Mouse (Mus musculus): ENCODE measurements around the gene Prpf4. TPM values are rescaled to one million over a fixed set of nuclear protein-coding genes. Genes with fewer than 3 reads are reported as not detected.
A peak's percentile ranks its signal among the peaks of the same experiment; 100 is the strongest.

Gene Prpf4
- total RNA-seq, 1 experiment = 32.6 TPM

DNA sequence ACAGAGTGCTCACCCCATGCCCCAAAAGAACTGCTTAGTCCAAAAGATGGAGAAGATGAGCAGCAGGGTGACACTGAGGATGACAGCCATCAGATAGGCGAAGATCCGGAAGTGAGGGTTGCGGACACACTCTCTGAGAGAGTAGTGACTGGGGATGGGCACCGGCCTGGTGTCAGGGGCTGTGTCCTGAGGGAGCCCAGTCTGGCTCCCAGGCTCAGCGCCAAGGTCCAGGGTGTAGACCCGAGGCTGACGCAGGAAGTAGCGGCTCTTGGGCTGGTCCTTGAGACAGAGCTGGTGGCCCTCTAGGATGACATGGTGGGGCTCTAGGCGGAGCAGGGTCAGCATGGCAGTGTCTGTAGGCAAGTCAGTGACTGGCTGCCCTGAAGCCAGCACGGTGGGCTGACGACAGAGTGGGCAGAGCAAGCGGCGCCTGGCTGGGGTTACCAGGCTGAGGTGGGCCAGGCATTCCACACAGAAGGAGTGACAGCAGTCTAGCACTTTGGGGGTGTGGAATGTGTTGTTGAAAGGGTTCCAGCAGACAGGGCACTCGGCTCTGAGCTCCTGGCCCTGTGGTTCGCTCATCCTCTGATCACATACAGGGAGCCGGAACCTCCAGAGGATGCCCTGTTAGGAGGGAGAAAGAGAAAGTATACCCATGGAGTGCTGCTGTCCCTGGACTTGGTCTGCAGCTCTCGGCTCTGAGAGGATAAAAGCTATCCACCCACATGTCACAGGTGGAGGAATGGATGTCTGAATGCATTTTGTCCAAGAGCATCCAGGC lies 19.6 kb downstream of the Prpf4 start:
- Histone ChIP-seq H3K36me3 (ENCODE audit: control insufficient read depth, insufficient read depth, low read length, poor library complexity, severe bottlenecking) (peaks cover 17% of the 10 kb centered on the region), H3K27ac (ENCODE audit: insufficient read depth, low read depth, low read length, poor library complexity, severe bottlenecking) (no peak overlapping the region), H3K9ac (ENCODE audit: insufficient read depth, low read depth, low read length, poor library complexity, severe bottlenecking) (no peak overlapping the region), H3K4me3 (ENCODE audit: insufficient read depth in 1 of 2, low read depth in 1 of 2, low read length in 2 of 2, poor library complexity in 1 of 2, severe bottlenecking in 1 of 2) (peak overlapping the region in 1 of 2 experiments; percentile 35; a peak in 1 of 4 replicates), H3K4me1 (ENCODE audit: control insufficient read depth in 2 of 2, insufficient read depth in 2 of 2, low read length in 2 of 2, poor library complexity in 1 of 2) (peaks cover 0 to 2% of the 10 kb centered on the region in 2 experiments; a peak in 1 of 4 replicates), H3K9me3 (ENCODE audit: control insufficient read depth, insufficient read depth, low read depth, low read length) (no peaks in the 10 kb centered on the region)
- in situ Hi-C loops (cut with MboI; ENCODE audit: low sequenced_read_pairs in 2 of 2, unreplicated experiment in 2 of 2) = no loop called here
- no peak for DNase-seq (ENCODE audit: low read depth, low spot score)
- TF ChIP-seq ZC3H11A (IDR thresholded peaks at IDR 0.05; ENCODE audit: borderline replicate concordance, low read depth, low read length) = no peak
- TF ChIP-seq CHD2 (IDR thresholded peaks at IDR 0.05; ENCODE audit: low read depth, low read length) = no peak
- no peak for TF ChIP-seq MAFK (IDR thresholded peaks at IDR 0.05; ENCODE audit: insufficient read depth, low read depth, low read length)
- no peak for TF ChIP-seq ZNF384 (IDR thresholded peaks at IDR 0.05; ENCODE audit: low read depth, low read length)
- no peak for TF ChIP-seq HCFC1 (IDR thresholded peaks at IDR 0.05; ENCODE audit: borderline replicate concordance, insufficient read depth, low read length)

DNA sequence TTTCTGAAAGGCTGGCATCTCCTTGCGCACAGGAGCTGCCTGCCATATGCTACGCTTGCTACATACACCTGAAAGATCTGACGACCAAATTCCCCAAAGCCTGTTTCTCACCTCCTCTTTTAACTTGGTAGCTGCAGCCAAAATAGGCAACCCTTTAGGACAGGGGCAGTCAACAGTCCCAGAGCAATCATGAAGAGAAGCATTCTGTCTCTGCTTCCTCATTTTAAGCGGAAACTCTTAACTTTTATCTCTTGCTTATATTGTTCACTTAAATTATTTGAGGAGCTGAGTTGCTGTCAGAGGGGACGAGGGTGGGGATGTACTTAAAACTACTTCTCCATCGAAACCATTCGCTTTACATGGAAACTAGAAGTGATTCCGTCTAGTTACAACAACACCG lies 21.0 kb downstream of the Prpf4 start:
- Histone ChIP-seq H3K9ac (ENCODE audit: insufficient read depth, low read depth, low read length, poor library complexity, severe bottlenecking) (no peak overlapping the region), H3K9me3 (ENCODE audit: control insufficient read depth, insufficient read depth, low read depth, low read length) (no peaks in the 10 kb centered on the region), H3K36me3 (ENCODE audit: control insufficient read depth, insufficient read depth, low read length, poor library complexity, severe bottlenecking) (peaks cover 7% of the 10 kb centered on the region), H3K4me1 (ENCODE audit: control insufficient read depth in 2 of 2, insufficient read depth in 2 of 2, low read length in 2 of 2, poor library complexity in 1 of 2) (peaks cover 0 to 2% of the 10 kb centered on the region in 2 experiments; a peak in 1 of 4 replicates), H3K4me3 (ENCODE audit: insufficient read depth in 1 of 2, low read depth in 1 of 2, low read length in 2 of 2, poor library complexity in 1 of 2, severe bottlenecking in 1 of 2) (no peak overlapping the region), H3K27ac (ENCODE audit: insufficient read depth, low read depth, low read length, poor library complexity, severe bottlenecking) (no peak overlapping the region)
- in situ Hi-C loops (cut with MboI; ENCODE audit: low sequenced_read_pairs in 2 of 2, unreplicated experiment in 2 of 2) = no loop called here
- no peak for DNase-seq (ENCODE audit: low read depth, low spot score)
- TF ChIP-seq MAFK (IDR thresholded peaks at IDR 0.05; ENCODE audit: insufficient read depth, low read depth, low read length) (no peak), ZC3H11A (IDR thresholded peaks at IDR 0.05; ENCODE audit: borderline replicate concordance, low read depth, low read length) (no peak), ZNF384 (IDR thresholded peaks at IDR 0.05; ENCODE audit: low read depth, low read length) (no peak), CHD2 (IDR thresholded peaks at IDR 0.05; ENCODE audit: low read depth, low read length) (no peak), HCFC1 (IDR thresholded peaks at IDR 0.05; ENCODE audit: borderline replicate concordance, insufficient read depth, low read length) (no peak)

DNA sequence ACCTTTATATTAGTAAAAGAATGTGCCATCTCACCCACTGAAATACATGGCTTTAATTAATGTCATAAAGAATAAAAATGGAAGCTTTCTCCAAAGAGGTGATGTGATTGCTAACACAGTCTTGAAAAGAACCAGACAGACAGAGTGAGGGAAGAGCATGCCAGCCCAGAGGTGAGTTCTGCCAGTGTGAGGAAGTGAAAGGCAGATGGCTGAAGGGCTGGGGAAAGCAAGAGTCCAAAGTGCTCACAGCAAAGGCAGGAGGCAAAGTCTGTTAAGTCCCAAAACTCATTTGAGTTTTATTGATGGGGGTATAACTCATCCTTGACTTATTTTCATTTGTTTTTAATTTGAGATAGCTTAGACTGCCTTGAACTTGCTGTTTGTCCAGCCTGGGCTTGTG lies 22.1 kb downstream of the Prpf4 start:
- TF ChIP-seq MAFK (IDR thresholded peaks at IDR 0.05; ENCODE audit: insufficient read depth, low read depth, low read length) = no peak
- no peak for TF ChIP-seq ZNF384 (IDR thresholded peaks at IDR 0.05; ENCODE audit: low read depth, low read length)
- TF ChIP-seq HCFC1 (IDR thresholded peaks at IDR 0.05; ENCODE audit: borderline replicate concordance, insufficient read depth, low read length) = no peak
- no peak for TF ChIP-seq ZC3H11A (IDR thresholded peaks at IDR 0.05; ENCODE audit: borderline replicate concordance, low read depth, low read length)
- TF ChIP-seq CHD2 (IDR thresholded peaks at IDR 0.05; ENCODE audit: low read depth, low read length) = no peak
- Histone ChIP-seq H3K4me3 (ENCODE audit: insufficient read depth in 1 of 2, low read depth in 1 of 2, low read length in 2 of 2, poor library complexity in 1 of 2, severe bottlenecking in 1 of 2) (no peak overlapping the region), H3K4me1 (ENCODE audit: control insufficient read depth in 2 of 2, insufficient read depth in 2 of 2, low read length in 2 of 2, poor library complexity in 1 of 2) (peaks cover 0 to 2% of the 10 kb centered on the region in 2 experiments; a peak in 1 of 4 replicates), H3K9me3 (ENCODE audit: control insufficient read depth, insufficient read depth, low read depth, low read length) (no peaks in the 10 kb centered on the region), H3K9ac (ENCODE audit: insufficient read depth, low read depth, low read length, poor library complexity, severe bottlenecking) (no peak overlapping the region), H3K36me3 (ENCODE audit: control insufficient read depth, insufficient read depth, low read length, poor library complexity, severe bottlenecking) (0 out of 2 replicates have a peak, but pooled peaks cover 2% of the 10 kb centered on the region), H3K27ac (ENCODE audit: insufficient read depth, low read depth, low read length, poor library complexity, severe bottlenecking) (no peak overlapping the region)
- no peak for DNase-seq (ENCODE audit: low read depth, low spot score)
- in situ Hi-C loops (cut with MboI; ENCODE audit: low sequenced_read_pairs in 2 of 2, unreplicated experiment in 2 of 2) = no loop called here

DNA sequence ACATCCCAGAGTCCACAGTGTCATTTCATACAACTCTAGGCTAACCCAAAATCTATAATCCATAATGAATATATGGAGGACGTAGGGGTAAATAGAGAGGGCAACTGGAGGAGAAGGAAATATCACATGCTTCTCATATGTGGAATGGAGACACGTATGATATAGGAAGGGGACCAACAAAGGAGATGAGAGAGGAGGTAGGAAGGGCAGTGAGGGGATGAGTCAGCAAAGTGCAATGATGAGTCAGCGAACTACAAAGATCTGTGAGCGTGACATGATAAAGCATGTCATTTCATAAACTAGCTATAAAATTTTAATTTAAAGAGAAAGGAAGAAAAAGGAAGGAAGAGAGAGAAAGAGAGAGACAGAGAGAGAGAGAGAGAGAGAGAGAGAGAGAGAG lies 22.9 kb downstream of the Prpf4 start:
- in situ Hi-C loops (cut with MboI; ENCODE audit: low sequenced_read_pairs in 2 of 2, unreplicated experiment in 2 of 2) = no loop called here
- Histone ChIP-seq H3K27ac (ENCODE audit: insufficient read depth, low read depth, low read length, poor library complexity, severe bottlenecking) (no peak overlapping the region), H3K36me3 (ENCODE audit: control insufficient read depth, insufficient read depth, low read length, poor library complexity, severe bottlenecking) (no peaks in the 10 kb centered on the region), H3K9ac (ENCODE audit: insufficient read depth, low read depth, low read length, poor library complexity, severe bottlenecking) (no peak overlapping the region), H3K4me1 (ENCODE audit: control insufficient read depth in 2 of 2, insufficient read depth in 2 of 2, low read length in 2 of 2, poor library complexity in 1 of 2) (peaks cover 0 to 2% of the 10 kb centered on the region in 2 experiments; a peak in 1 of 4 replicates), H3K4me3 (ENCODE audit: insufficient read depth in 1 of 2, low read depth in 1 of 2, low read length in 2 of 2, poor library complexity in 1 of 2, severe bottlenecking in 1 of 2) (no peak overlapping the region), H3K9me3 (ENCODE audit: control insufficient read depth, insufficient read depth, low read depth, low read length) (no peaks in the 10 kb centered on the region)
- TF ChIP-seq HCFC1 (IDR thresholded peaks at IDR 0.05; ENCODE audit: borderline replicate concordance, insufficient read depth, low read length) (no peak), ZNF384 (IDR thresholded peaks at IDR 0.05; ENCODE audit: low read depth, low read length) (no peak), MAFK (IDR thresholded peaks at IDR 0.05; ENCODE audit: insufficient read depth, low read depth, low read length) (peak; percentile 89)
- DNase-seq (ENCODE audit: low read depth, low spot score) = no peak
